Mouse (Mus musculus) lung, postnatal 0 days (tissue): ENCODE data around the gene Lrrk1.

Experiments used
- CTCF ChIP-seq: IDR thresholded peaks from 2 replicates; pipeline ENCODE4 v1.5.1; 2016; ENCODE audit warnings: antibody characterized with exemption, mild to moderate bottlenecking
- EP300 ChIP-seq: IDR thresholded peaks from 2 replicates; pipeline ENCODE4 v1.6.1; 2016; ENCODE audit warnings: antibody characterized with exemption, mild to moderate bottlenecking, control low read depth

DNA sequence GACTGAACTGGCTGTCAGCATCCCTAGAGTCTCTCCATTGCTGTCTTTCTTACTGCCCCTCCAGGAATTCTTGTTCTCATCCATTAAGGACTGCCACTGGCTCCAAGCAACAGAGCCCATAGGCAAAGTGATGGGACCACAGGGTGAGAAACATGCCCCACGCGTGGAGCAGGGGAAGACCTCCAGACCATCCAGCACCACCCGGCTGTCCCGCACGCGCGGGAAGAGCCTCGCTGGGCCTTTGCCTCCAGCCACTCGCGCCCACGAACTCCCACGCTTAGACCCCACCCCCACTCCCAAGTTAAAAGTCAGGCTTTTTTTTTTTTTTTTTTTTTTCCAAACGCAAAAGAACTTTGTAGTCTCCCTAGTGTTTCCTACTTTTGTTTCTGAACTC, 734 bp downstream of the Lrrk1 start:
- no peak for TF ChIP-seq CTCF
- no peak for TF ChIP-seq EP300
